Mouse (Mus musculus) embryonic facial prominence, embryonic 15.5 days (tissue): ENCODE results near the gene Sned1. TPM values are rescaled to one million over a fixed set of nuclear protein-coding genes. Genes with fewer than 3 reads are reported as not detected.

Experiments used
- ATAC-seq: fragments of 200-750 bp; cut with Nextera tagmentation; 2 replicates; pipeline ENCODE4 v1.8.0; 2017; ENCODE audit warnings: low read depth, moderate TSS enrichment; ENCODE audit not compliant: insufficient number of reproducible peaks, low FRiP score, low TSS enrichment
- H3K27ac ChIP-seq: fragments of 300-500 bp; sonication (generic); replicated peaks from 2 replicates; pipeline ENCODE4 v1.5.1; 2015; ENCODE audit warnings: mild to moderate bottlenecking, inconsistent platforms
- H3K27me3 ChIP-seq: fragments of 300-500 bp; sonication (generic); 2 replicates; pipeline ENCODE4 v1.6.1; 2015; ENCODE audit warnings: inconsistent platforms
- H3K36me3 ChIP-seq: fragments of 300-500 bp; sonication (generic); 2 replicates; pipeline ENCODE4 v1.6.1; 2015; ENCODE audit warnings: mild to moderate bottlenecking, inconsistent platforms
- H3K4me1 ChIP-seq: fragments of 300-500 bp; sonication (generic); 2 replicates; pipeline ENCODE4 v1.6.1; 2015; ENCODE audit warnings: inconsistent platforms
- H3K4me2 ChIP-seq: fragments of 300-500 bp; sonication (generic); replicated peaks from 2 replicates; pipeline ENCODE4 v1.6.1; 2015; ENCODE audit warnings: mild to moderate bottlenecking, inconsistent platforms
- H3K4me3 ChIP-seq: fragments of 300-500 bp; sonication (generic); replicated peaks from 2 replicates; pipeline ENCODE4 v1.5.1; 2015; ENCODE audit warnings: mild to moderate bottlenecking, inconsistent platforms
- H3K9ac ChIP-seq: fragments of 300-500 bp; sonication (generic); 2 replicates; pipeline ENCODE4 v1.6.1; 2015; ENCODE audit warnings: inconsistent platforms
- H3K9me3 ChIP-seq: fragments of 300-500 bp; sonication (generic); replicated peaks from 2 replicates; pipeline ENCODE4 v1.6.1; 2016; ENCODE audit warnings: inconsistent platforms
- WGBS: fragments of 180-500 bp; shearing (Covaris S2); methylation state at CpG from one replicate; pipeline ENCODE4 v1.1.7; 2015; 5-methylcytosine and 5-hydroxymethylcytosine counted together
- polyA plus RNA-seq: library from polyadenylated mRNA; unstranded; fragments of >200 nt; fragmentation: Nextera tagmentation; extraction: Ambion mirVana; gene quantifications from 2 replicates; pipeline ENCODE4 v1.2.1, GENCODE M21; 2015

Gene Sned1
- polyA plus RNA-seq, 1 experiment from 2014 or later = 14.4 TPM

DNA sequence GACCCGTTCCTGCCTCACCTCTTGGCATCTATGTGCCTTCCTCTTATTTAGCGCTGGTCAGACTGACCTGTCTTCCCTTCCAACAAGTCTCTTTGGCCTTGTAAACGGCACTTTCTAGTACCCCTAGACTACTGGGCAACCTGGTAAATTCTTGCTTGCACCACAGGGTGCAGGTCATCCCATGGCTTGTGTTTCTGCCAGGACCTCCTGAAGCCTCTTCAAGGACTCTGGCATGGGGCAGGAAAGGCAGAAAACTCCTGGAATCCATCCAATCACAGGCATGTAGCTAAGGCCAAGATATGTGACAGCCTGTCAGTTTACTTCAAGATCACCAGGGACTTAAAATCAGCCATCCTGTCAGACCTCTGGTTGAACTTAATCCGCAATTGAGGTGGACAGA, 6.0 kb upstream of the Sned1 start:
- no peaks in the 10 kb centered on the region for H3K36me3 ChIP-seq
- H3K27ac ChIP-seq = no peak overlapping the region
- 78% methylated on average over 4 of the region's 4 CpGs for WGBS
- H3K9ac ChIP-seq = no peak overlapping the region
- no peaks in the 10 kb centered on the region for H3K9me3 ChIP-seq
- no peaks in the 10 kb centered on the region for H3K27me3 ChIP-seq
- no peak overlapping the region for H3K4me2 ChIP-seq
- ATAC-seq = no peak
- no peak overlapping the region for H3K4me3 ChIP-seq
- H3K4me1 ChIP-seq = peaks cover 52% of the 10 kb centered on the region

DNA sequence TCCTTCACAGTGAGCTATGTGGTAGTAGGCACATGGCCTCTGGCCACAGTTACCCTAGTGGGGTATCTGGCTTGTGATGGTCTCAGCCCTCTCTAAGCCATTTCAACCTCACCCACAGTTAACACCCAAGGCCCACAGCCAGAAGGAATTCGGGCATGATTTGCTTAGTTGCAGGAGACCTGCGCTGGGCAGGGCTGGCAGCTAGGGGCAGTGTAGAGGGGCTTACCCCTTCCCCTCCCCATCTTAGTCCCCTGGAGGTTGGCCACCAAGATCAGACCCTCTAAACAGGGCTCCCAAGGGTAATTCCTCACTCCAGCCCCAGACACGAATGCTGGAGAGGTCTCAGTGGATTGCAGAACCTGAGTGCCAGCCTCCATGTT, 894 bp downstream of the Sned1 start:
- H3K36me3 ChIP-seq = no peaks in the 10 kb centered on the region
- peak overlapping the region; percentile 95 for H3K4me2 ChIP-seq
- H3K27me3 ChIP-seq = peaks cover 15% of the 10 kb centered on the region; the same call in 1 of the 2 replicates
- H3K9me3 ChIP-seq = no peaks in the 10 kb centered on the region
- WGBS = 16% methylated on average over 3 of the region's 3 CpGs
- ATAC-seq = 0 out of 2 replicates have a peak, but pooled peaks have one; percentile 8
- H3K4me3 ChIP-seq = peak overlapping the region; percentile 57
- H3K9ac ChIP-seq = peak overlapping the region; percentile 47
- peaks cover 49% of the 10 kb centered on the region for H3K4me1 ChIP-seq
- H3K27ac ChIP-seq = no peak overlapping the region

DNA sequence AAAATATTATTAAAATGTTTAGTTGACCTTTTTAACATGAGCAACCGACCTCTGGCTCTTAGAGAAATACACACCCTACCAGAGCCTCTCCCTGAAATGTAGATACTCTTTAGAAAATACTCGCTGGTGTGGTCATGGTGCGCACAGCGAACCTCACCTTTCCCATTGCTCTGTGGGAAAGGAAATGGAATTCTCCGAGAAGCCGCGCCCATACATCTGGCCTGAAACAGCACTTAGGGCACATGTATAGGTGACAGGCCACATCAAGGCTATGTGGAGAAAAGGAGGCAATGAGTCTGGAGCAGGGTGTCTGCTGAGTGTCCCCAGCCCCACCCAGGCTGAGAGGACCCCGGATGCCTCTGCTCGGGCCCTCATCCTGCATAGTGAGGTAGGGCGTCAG, 2.0 kb downstream of the Sned1 start:
- Histone ChIP-seq H3K9me3 (no peaks in the 10 kb centered on the region), H3K4me2 (0 out of 2 replicates have a peak overlapping the region, but pooled peaks have one; percentile 95), H3K4me1 (peaks cover 45% of the 10 kb centered on the region), H3K27me3 (peaks cover 15% of the 10 kb centered on the region; the same call in 1 of the 2 replicates), H3K27ac (no peak overlapping the region), H3K36me3 (no peaks in the 10 kb centered on the region), H3K4me3 (0 out of 2 replicates have a peak overlapping the region, but pooled peaks have one; percentile 1), H3K9ac (no peak overlapping the region)
- no peak for ATAC-seq
- 82% methylated on average over 10 of the region's 10 CpGs for WGBS

DNA sequence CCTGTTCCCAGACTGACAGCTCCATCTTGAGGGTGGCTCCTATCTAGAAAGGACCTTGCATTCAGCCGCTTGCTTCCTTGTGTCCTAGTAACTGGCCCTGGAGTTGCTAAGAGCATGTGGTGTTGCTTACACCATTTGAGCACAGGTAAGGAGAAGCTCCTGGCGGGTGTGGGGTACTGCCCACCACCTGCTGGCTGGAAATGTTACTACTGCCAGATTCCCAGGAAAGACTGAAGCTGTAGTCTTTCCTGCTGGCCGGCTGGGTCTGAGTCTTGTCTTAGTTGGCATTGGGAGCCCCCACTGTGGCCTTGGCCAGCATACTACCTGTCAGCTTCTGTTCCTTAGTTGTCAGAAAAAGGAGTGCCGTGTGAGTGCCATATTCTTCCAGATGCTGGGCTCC, 2.6 kb downstream of the Sned1 start:
- Histone ChIP-seq H3K27me3 (peaks cover 15% of the 10 kb centered on the region; the same call in 1 of the 2 replicates), H3K4me3 (0 out of 2 replicates have a peak overlapping the region, but pooled peaks have one; percentile 1), H3K9me3 (no peaks in the 10 kb centered on the region), H3K27ac (no peak overlapping the region), H3K4me2 (peak overlapping the region; percentile 95; the same call in 1 of the 2 replicates), H3K4me1 (peaks cover 41% of the 10 kb centered on the region), H3K36me3 (no peaks in the 10 kb centered on the region), H3K9ac (no peak overlapping the region)
- 45% methylated on average over 4 of the region's 4 CpGs for WGBS
- ATAC-seq = no peak

DNA sequence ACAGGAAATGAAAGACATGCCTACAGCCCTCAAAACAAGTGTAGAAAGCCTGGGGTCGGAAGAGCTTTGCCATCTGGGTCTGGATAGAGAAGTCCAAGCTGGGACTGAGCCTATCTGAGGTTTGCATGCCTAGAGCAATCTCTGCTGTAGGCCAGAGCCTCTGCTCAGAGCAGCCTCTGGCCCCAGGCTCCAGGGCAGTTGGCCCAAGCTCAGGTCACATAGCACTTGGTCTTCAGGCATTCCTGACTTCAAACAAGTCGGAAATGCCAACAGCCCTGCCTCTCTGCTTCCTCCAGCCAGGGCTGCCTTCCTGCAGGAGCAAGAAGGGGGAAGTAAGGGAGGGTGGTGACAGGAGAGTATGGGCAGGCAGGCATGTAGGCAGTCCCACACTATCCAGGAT, 10.3 kb downstream of the Sned1 start:
- Histone ChIP-seq H3K9me3 (no peaks in the 10 kb centered on the region), H3K27ac (no peak overlapping the region), H3K36me3 (no peaks in the 10 kb centered on the region), H3K4me1 (peaks cover 4% of the 10 kb centered on the region; the same call in 1 of the 2 replicates), H3K27me3 (no peaks in the 10 kb centered on the region), H3K4me2 (no peak overlapping the region), H3K4me3 (no peak overlapping the region), H3K9ac (no peak overlapping the region)
- WGBS = 43% methylated on average over 2 of the region's 2 CpGs
- ATAC-seq = no peak

DNA sequence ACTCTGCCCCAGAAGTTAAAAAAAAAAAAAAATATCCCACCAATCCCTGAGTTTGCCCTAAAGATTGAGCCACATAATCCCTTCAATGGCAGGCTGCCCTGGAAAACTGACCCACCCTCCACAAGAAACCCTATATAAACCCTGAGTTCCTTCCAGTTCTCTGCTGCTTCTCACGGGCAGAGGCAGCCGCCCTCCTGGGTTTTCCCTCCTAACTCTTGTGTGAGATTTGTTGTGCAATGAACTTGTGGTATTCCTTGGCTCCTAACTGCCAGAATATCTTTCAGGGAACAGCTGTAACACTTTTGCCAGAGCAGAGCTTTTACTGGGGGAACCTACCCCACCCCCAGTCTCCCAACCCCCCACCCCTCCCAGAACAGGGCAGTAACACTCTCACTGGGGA, 16.9 kb downstream of the Sned1 start:
- Histone ChIP-seq H3K4me3 (no peak overlapping the region), H3K4me2 (no peak overlapping the region), H3K27me3 (no peaks in the 10 kb centered on the region), H3K9me3 (no peaks in the 10 kb centered on the region), H3K27ac (no peak overlapping the region), H3K4me1 (peaks cover 5% of the 10 kb centered on the region; the same call in 1 of the 2 replicates), H3K9ac (no peak overlapping the region), H3K36me3 (no peaks in the 10 kb centered on the region)
- ATAC-seq = no peak
- WGBS = 32% methylated on average over 2 of the region's 2 CpGs

DNA sequence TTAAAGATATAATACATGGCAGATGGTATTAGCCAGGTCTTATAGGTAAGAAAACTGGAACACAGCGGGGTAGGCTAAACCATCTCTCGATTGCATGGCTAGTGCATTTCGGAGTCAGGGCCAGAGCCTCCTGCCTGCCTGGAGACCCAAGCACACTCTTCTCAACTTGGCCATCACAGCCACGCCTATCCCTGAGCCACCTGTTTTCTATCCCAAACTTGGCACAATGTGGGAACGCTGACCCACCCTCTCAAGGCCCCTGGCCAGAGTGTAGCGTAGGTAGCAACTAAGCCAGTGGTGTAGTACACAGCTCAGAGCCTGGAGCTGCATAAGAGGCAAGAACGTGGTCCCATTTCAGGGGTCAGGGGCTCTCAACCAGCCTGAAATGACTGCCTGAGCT, 20.1 kb downstream of the Sned1 start:
- H3K4me2 ChIP-seq = no peak overlapping the region
- H3K9me3 ChIP-seq = no peaks in the 10 kb centered on the region
- H3K36me3 ChIP-seq = no peaks in the 10 kb centered on the region
- no peak for ATAC-seq
- no peak overlapping the region for H3K9ac ChIP-seq
- H3K4me1 ChIP-seq = peaks cover 5% of the 10 kb centered on the region; the same call in 1 of the 2 replicates
- 89% methylated on average over 7 of the region's 7 CpGs for WGBS
- H3K4me3 ChIP-seq = no peak overlapping the region
- no peak overlapping the region for H3K27ac ChIP-seq
- no peaks in the 10 kb centered on the region for H3K27me3 ChIP-seq

DNA sequence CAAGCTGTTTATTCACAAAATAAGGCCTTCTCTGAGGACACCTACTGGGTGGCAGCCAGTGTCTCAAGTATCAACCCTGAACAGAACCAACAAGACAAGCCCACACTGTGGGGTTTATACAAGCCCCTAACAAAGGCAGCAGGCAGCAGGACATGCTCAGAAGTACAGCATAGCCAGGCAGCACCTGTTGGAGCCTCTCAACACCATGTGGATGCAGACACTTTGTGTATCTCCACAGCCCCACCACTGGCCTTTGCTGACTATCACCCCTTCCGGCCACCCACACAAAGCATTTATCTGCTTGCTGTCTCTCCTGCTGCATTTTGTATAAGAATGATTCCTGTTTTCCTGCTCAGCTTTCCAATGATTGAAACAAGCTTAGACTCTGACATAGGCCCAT, 21.9 kb downstream of the Sned1 start:
- no peak overlapping the region for H3K4me3 ChIP-seq
- no peak overlapping the region for H3K9ac ChIP-seq
- no peaks in the 10 kb centered on the region for H3K9me3 ChIP-seq
- no peaks in the 10 kb centered on the region for H3K4me1 ChIP-seq
- H3K36me3 ChIP-seq = no peaks in the 10 kb centered on the region
- no peak overlapping the region for H3K27ac ChIP-seq
- ATAC-seq = no peak
- WGBS = 71% methylated on average over 1 of the region's 1 CpGs
- H3K4me2 ChIP-seq = no peak overlapping the region
- H3K27me3 ChIP-seq = no peaks in the 10 kb centered on the region

DNA sequence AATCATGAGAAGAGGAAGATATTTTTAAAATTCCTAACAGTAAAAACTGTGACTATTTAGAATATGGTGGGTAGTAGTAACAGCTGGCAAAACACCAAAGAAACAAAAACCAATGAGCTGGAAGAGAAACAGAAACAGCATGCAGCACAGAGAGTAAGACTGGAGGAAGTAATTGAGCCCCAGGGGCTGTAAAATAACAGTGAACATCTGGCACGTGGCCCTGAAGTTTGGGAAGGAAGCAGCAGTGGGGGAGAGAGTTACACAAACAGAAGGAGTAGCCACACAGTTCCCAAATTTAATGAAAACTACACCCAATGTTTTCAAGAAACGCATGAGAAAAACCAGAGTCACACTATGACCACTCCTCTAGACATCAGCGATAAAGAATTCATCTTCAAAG, 31.6 kb downstream of the Sned1 start:
- WGBS = 33% methylated on average over 3 of the region's 3 CpGs
- no peak for ATAC-seq
- H3K9me3 ChIP-seq = no peaks in the 10 kb centered on the region
- H3K27ac ChIP-seq = no peak overlapping the region
- H3K4me2 ChIP-seq = no peak overlapping the region
- no peak overlapping the region for H3K4me3 ChIP-seq
- H3K27me3 ChIP-seq = no peaks in the 10 kb centered on the region
- no peaks in the 10 kb centered on the region for H3K4me1 ChIP-seq
- H3K9ac ChIP-seq = no peak overlapping the region
- H3K36me3 ChIP-seq = no peaks in the 10 kb centered on the region

DNA sequence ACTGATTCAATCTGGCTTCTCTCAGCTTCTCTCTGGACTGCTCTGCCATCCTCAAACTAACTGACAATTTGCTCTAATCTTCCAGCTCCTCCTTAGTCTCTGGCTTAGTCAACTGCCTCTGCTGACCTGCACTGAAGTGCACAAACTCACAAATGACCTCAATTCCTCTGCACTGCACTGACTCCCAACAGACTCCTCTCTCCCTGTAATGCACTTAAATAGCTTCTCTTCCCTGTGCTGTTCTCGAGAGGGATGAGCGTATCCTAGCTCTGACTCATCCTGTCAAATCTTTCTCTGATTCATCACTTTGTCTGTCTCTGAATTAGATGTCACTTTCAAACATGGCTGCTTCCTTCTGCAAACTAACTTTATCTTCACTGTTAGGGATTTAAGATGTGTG, 32.6 kb downstream of the Sned1 start:
- no peak for ATAC-seq
- Histone ChIP-seq H3K36me3 (no peaks in the 10 kb centered on the region), H3K27ac (no peak overlapping the region), H3K27me3 (no peaks in the 10 kb centered on the region), H3K4me2 (no peak overlapping the region), H3K4me3 (no peak overlapping the region), H3K9me3 (no peaks in the 10 kb centered on the region), H3K4me1 (no peaks in the 10 kb centered on the region), H3K9ac (no peak overlapping the region)
- WGBS = 85% methylated on average over 2 of the region's 2 CpGs

DNA sequence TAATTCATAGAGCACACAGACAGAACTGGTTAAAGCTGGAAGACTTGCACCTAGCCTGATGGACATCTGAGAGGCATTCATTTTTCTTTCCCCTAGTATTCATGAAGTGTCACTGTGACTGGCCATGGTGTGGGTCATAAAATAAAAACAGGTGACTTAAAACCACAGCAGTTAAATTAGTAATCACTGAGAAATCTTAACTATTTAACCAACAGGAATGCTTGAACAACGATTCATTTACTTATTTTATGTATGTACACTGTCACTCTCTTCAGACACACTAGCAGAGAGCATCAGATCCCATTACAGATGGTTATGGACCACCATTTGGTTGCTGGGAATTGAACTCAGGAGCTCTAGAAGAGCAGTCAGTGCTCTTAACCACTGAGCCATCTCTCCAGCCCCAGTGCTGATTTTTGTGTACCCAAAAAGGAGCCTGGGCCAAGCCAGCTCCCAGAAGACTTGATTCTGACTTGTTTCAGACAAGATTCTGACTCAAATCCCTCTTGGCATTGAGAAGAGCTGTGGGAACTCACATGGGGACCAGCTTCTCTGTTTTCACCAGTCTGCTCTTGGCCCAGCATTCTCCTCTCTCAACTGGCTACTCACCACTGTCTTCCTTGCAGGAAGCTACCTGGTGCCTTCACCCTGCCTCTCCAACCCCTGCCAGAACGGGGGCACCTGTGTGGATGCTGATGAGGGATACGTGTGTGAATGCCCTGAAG, 35.0 kb downstream of the Sned1 start:
- H3K9ac ChIP-seq = no peak overlapping the region
- no peak overlapping the region for H3K4me2 ChIP-seq
- no peaks in the 10 kb centered on the region for H3K9me3 ChIP-seq
- 55% methylated on average over 3 of the region's 3 CpGs for WGBS
- 0 out of 2 replicates have a peak, but pooled peaks cover 6% of the 10 kb centered on the region for H3K36me3 ChIP-seq
- H3K27me3 ChIP-seq = no peaks in the 10 kb centered on the region
- ATAC-seq = no peak
- no peaks in the 10 kb centered on the region for H3K4me1 ChIP-seq
- H3K27ac ChIP-seq = no peak overlapping the region
- H3K4me3 ChIP-seq = no peak overlapping the region

DNA sequence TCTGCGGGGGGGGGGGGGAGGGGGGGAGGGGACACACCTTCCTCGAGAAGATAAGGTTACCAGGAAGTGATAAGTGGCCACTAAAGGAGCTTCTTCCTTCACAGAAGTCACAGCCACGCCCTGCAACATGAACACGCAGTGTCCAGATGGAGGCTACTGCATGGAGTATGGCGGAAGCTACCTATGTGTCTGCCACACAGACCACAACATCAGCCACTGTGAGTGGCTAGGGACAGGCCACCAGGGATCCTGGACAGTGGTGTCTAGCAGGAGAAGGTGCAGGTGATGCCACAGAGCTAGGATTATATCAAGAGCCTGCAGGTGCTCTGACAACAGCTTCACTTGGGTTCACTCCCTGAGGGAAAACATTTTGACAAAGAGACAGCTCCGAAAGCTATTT, 36.1 kb downstream of the Sned1 start:
- Histone ChIP-seq H3K27me3 (no peaks in the 10 kb centered on the region), H3K9me3 (no peaks in the 10 kb centered on the region), H3K9ac (no peak overlapping the region), H3K36me3 (0 out of 2 replicates have a peak, but pooled peaks cover 10% of the 10 kb centered on the region), H3K4me2 (no peak overlapping the region), H3K27ac (no peak overlapping the region), H3K4me3 (no peak overlapping the region), H3K4me1 (no peaks in the 10 kb centered on the region)
- ATAC-seq = no peak
- 68% methylated on average over 5 of the region's 6 CpGs for WGBS
